Mouse (Mus musculus) lung, postnatal 10 days (tissue): ENCODE results near the gene Brox.
A peak's percentile ranks its signal among the peaks of the same experiment; 100 is the strongest.

Source experiments
- DNase-seq: peaks from one replicate; pipeline ENCODE4 v3.0.0; 2021

Brox gene

GRCm38 (mm10) chr1:183272867-183273818 is 23.9 kb downstream of the Brox start:
- peak; percentile 27 for DNase-seq

- no peak for DNase-seq
These were observed 29.4 kb downstream of the Brox start for GRCm38 (mm10) chr1:183267666-183268065.

- no peak for DNase-seq
These were observed 31.1 kb downstream of the Brox start for GRCm38 (mm10) chr1:183265921-183266467.

- peak; percentile 23 for DNase-seq
These were observed 32.7 kb downstream of the Brox start for GRCm38 (mm10) chr1:183264145-183265008.

DNA sequence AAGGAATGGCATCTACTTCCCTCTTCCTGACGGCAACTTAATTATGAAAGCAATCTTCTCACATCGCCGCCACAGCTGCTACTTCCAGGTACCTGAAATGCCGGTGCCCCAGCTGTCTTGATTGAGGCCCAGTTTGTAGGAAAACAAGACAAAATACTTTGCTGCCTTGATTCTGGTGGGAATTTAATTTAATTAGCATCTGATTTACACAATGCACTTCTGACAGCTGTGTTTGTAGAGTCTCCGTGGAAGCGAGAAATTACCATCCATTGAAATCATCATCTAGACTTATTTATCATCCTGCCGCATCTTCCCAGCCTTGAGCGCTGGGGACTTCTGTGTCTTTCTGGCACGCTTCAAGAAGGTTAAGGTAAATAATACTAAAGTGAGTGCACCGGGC is 44.5 kb downstream of the Brox start:
- no peak for DNase-seq

DNA sequence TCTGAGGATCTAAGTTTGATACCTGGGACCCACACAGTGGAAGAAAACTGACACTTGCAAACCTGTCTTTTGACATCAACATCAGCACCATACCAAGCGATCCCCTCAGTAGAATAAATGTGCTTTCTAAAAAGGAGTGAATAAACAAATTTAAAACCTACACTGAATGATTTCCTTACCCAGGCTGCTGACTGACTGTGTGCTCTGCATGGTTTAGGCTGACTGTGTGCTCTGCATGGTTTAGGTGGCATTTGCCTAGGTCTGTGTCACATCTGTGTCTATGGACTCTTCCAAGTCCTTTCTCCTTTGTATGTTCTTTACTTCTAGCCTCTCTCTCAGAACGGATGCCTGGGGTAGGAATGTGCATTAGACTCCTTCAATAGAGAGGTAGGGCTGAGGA is 45.3 kb downstream of the Brox start:
- DNase-seq: no peak

DNA sequence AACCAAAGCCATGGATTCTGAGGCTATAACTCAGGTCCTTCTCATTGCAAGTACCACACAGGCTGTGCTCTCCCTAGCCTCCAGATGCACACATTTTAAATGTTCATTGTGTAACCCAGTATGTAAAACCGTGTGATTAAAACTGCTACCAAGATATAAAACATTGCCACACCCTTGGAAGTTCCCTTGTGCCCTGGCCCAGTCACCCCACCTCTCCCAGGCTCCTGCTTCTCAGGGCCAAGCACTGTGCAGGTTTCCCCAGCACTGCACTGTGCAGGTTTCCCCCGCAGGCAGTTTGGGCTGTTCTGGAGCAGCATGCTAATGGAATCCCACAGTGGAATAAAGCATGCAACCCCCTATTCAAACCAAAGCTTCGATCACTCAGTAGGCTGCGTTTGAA is 46.5 kb downstream of the Brox start:
- no peak for DNase-seq

DNA sequence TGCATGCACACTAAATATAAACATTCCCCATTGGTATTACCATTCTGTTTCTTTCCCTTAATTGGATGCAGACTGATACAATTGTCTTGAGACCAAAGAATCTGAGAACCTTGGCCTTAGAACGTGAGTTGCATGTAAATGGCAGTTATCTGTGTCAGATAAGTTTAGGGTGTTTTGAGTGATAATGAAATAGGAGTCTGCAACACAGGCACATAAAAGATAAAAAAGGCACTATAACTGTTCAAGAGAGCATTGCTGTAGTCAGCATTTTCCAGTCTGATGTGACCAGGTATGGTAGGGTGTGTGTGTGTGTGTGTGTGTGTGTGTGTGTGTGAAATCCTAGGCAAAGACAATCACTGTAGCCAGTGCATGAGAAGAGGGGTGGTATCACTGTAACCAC is 48.9 kb downstream of the Brox start:
- DNase-seq: no peak

- DNase-seq: no peak
These were observed 53.8 kb downstream of the Brox start for GRCm38 (mm10) chr1:183243293-183243692.

- peak; percentile 54 for DNase-seq
These were observed 59.2 kb downstream of the Brox start for GRCm38 (mm10) chr1:183237901-183238300.

- no peak for DNase-seq
These were observed 60.6 kb downstream of the Brox start for GRCm38 (mm10) chr1:183236460-183236859.

DNA sequence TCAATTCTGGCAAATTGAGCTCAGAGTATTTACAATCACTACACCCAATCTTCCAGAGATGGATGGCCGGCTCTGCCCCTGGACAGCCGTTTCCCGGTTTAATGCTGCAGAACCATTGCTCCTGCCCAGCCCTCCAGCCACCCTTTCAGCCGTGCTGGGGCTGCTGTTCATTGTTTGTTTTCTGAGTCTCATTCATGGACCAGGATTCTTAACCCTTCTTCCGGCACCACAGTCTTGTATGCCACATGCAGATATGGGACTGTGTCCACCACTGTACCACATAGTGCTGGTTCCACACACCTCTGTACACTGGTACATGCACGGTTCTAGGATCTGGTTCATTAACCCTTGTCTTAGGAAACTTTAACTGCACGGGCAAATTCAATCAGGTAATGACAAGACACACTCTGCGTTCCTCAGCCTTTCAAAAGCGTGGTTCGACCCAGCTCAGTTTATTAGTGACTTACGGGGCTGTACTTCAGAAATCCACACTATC is 63.3 kb downstream of the Brox start:
- DNase-seq: no peak

DNA sequence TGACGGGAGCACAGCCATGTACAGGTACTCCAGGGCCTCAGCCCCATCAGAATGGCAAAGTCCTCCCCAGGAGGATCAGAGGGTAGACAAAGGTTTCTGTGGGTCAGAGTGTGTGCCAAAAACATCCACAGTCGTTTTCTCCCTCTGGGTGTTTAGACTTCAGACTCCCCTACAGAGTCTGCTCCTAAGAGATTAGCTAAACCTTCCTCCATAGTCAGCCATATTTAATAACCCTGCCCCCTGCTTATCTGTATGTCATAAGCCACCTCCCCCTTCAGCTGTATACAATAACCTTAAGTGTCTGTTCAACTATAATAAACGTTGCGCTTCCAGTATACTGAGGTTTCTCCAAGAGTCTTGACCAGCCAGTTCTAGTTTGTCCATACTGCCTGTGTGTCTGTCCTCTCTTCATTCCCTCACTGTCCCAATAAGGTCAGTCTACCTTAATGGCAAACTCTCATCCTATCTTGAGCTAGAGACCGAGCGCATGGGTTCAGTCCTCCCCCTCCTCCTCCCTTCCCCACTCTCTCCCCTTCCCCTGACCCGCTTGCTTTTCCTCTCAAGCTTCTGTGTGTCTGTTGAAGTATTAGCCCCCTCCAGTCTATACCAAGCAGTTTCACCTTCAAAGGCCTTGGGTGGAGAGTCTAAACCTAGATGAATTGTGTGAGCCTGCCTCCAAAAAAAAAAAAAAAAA is 63.9 kb downstream of the Brox start:
- no peak for DNase-seq

DNA sequence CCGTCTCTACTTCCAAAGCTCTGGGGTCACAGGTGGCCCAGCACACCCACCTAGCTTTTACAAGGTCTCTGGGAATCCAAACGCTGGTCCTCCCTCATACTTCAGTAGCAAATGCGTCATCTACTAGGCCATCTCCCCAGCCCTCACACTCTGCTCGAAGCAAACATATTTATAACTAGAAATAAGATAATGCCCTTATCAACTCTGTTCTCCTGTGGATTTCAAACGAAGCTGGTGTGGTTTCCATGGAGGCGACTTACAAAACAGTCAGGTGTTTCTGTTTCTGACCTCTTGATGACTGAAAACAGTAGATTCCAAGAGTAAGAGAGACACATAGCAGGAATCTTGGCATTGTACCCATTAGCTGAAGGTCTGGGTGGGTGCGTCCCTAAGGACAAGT is 69.6 kb downstream of the Brox start:
- DNase-seq: no peak
